Mouse (Mus musculus): ENCODE measurements around the gene Mex3d.

GRCm38 (mm10) chr10:80396822-80397523, 9.5 kb upstream of the Mex3d start:
- TF ChIP-seq POLR2A (IDR thresholded peaks at IDR 0.05; ENCODE audit: control insufficient read depth, low read depth, low read length), result no peak
- TF ChIP-seq CTCF (IDR thresholded peaks at IDR 0.05; ENCODE audit: control insufficient read depth, insufficient read depth, insufficient replicate concordance, low read depth, low read length), result no peak

Data from testis, adult 2 months (tissue).